Mouse (Mus musculus) MEL (cell line): Measurements from ENCODE around the gene Spink2. TPM values are rescaled to one million over a fixed set of nuclear protein-coding genes. Genes with fewer than 3 reads are reported as not detected.

ENCODE experiments used
- DNase-seq: peaks from one replicate; pipeline ENCODE4 v3.0.0; 2011; ENCODE audit warnings: low read depth, low spot score
- H3K27ac ChIP-seq: 2 replicates; pipeline ENCODE4 v1.5.1; 2012; ENCODE audit warnings: low read depth, mild to moderate bottlenecking, control low read depth, low read length, moderate library complexity; ENCODE audit not compliant: control insufficient read depth
- H3K27me3 ChIP-seq, 2 experiments: fragments of 150-350 bp in 1 of 2; sonication (generic) in 1 of 2; 2 replicates each; pipeline ENCODE4 v1.6.1; 2012; ENCODE audit warnings: low read length in 2 of 2, mild to moderate bottlenecking in 2 of 2, improper control_type of control experiment in 1 of 2, moderate library complexity in 1 of 2; ENCODE audit not compliant: insufficient read depth in 2 of 2, control insufficient read depth in 1 of 2
- H3K36me3 ChIP-seq, 2 experiments: 2 replicates each; pipeline ENCODE4 v1.6.1; 2012 to 2014; ENCODE audit warnings: low read length in 2 of 2, improper control_type of control experiment in 1 of 2, inconsistent platforms in 1 of 2, mild to moderate bottlenecking in 1 of 2; ENCODE audit not compliant: insufficient read depth in 2 of 2, control insufficient read depth in 1 of 2
- H3K4me1 ChIP-seq, 2 experiments: fragments of 150-350 bp in 1 of 2; sonication (generic) in 1 of 2; 2 replicates each; pipeline ENCODE4 v1.6.1; 2012; ENCODE audit warnings: low read length in 2 of 2, improper control_type of control experiment in 1 of 2, mild to moderate bottlenecking in 1 of 2; ENCODE audit not compliant: insufficient read depth in 2 of 2, control insufficient read depth in 1 of 2
- H3K4me3 ChIP-seq, 2 experiments: fragments of 150-350 bp in 1 of 2; sonication (generic) in 1 of 2; 2 replicates each; pipeline ENCODE4 v1.5.1; 2012; ENCODE audit warnings: low read depth in 2 of 2, low read length in 2 of 2, mild to moderate bottlenecking in 2 of 2, moderate library complexity in 2 of 2, control low read depth in 1 of 2, improper control_type of control experiment in 1 of 2; ENCODE audit not compliant: control insufficient read depth in 1 of 2, insufficient read depth in 1 of 2
- H3K79me2 ChIP-seq: 2 replicates; pipeline ENCODE4 v1.6.1; 2012; ENCODE audit warnings: mild to moderate bottlenecking, low read length, moderate library complexity; ENCODE audit not compliant: control insufficient read depth, poor library complexity, insufficient read depth
- H3K9ac ChIP-seq: 2 replicates; pipeline ENCODE4 v1.6.1; 2012; ENCODE audit warnings: low read depth, mild to moderate bottlenecking, control low read depth, low read length, moderate library complexity; ENCODE audit not compliant: control insufficient read depth, poor library complexity, severe bottlenecking
- H3K9me3 ChIP-seq: fragments of 150-350 bp; sonication (generic); replicated peaks from 2 replicates; pipeline ENCODE4 v1.6.1; 2012; ENCODE audit warnings: mild to moderate bottlenecking, low read length, improper control_type of control experiment, moderate library complexity; ENCODE audit not compliant: insufficient read depth
- BHLHE40 ChIP-seq: IDR thresholded peaks from 2 replicates; pipeline ENCODE4 v1.6.1; 2012; ENCODE audit warnings: low read depth, mild to moderate bottlenecking, inconsistent platforms, low read length, improper control_type of control experiment, borderline replicate concordance
- CHD2 ChIP-seq: IDR thresholded peaks from 2 replicates; pipeline ENCODE4 v1.6.1; 2011; ENCODE audit warnings: low read length, improper control_type of control experiment
- CTCF ChIP-seq, 3 experiments: IDR thresholded peaks in 2 of 3; conservative IDR thresholded peaks in 1 of 3; 2 replicates each; pipeline ENCODE4 v1.5.1; 2011 to 2012; ENCODE audit warnings: low read length in 3 of 3, low read depth in 2 of 3, mild to moderate bottlenecking in 2 of 3, improper control_type of control experiment in 1 of 3, inconsistent platforms in 1 of 3, mixed read lengths in 1 of 3, moderate library complexity in 1 of 3; ENCODE audit not compliant: control insufficient read depth in 1 of 3, insufficient read depth in 1 of 3, poor library complexity in 1 of 3, severe bottlenecking in 1 of 3
- E2F4 ChIP-seq: IDR thresholded peaks from 2 replicates; pipeline ENCODE4 v1.6.1; 2011; ENCODE audit warnings: low read depth, low read length, improper control_type of control experiment, borderline replicate concordance
- ELF1 ChIP-seq: IDR thresholded peaks from 2 replicates; pipeline ENCODE4 v1.6.1; 2014; ENCODE audit warnings: low read depth, mild to moderate bottlenecking, inconsistent platforms, low read length, improper control_type of control experiment, moderate library complexity
- ETS1 ChIP-seq: IDR thresholded peaks from 2 replicates; pipeline ENCODE4 v1.6.1; 2012; ENCODE audit warnings: low read depth, mild to moderate bottlenecking, inconsistent platforms, low read length, improper control_type of control experiment, moderate library complexity
- GATA1 ChIP-seq: IDR thresholded peaks from 2 replicates; pipeline ENCODE4 v1.6.1; 2011; ENCODE audit warnings: low read depth, low read length, improper control_type of control experiment
- HCFC1 ChIP-seq: IDR thresholded peaks from 2 replicates; pipeline ENCODE4 v1.6.1; 2012; ENCODE audit warnings: low read depth, mild to moderate bottlenecking, inconsistent platforms, low read length, improper control_type of control experiment, moderate library complexity
- JUND ChIP-seq: IDR thresholded peaks from 2 replicates; pipeline ENCODE4 v1.6.1; 2011; ENCODE audit warnings: low read depth, mild to moderate bottlenecking, improper control_type of control experiment, low read length
- KAT2A ChIP-seq: conservative IDR thresholded peaks from 2 replicates; pipeline ENCODE4 v1.6.1; 2012; ENCODE audit warnings: low read depth, low read length, improper control_type of control experiment, inconsistent platforms
- MAFK ChIP-seq: IDR thresholded peaks from 2 replicates; pipeline ENCODE4 v1.6.1; 2011; ENCODE audit warnings: low read depth, mild to moderate bottlenecking, low read length, improper control_type of control experiment, borderline replicate concordance
- MAX ChIP-seq: IDR thresholded peaks from 2 replicates; pipeline ENCODE4 v1.6.1; 2011; ENCODE audit warnings: low read length, improper control_type of control experiment
- MAZ ChIP-seq: IDR thresholded peaks from 2 replicates; pipeline ENCODE4 v1.6.1; 2012; ENCODE audit warnings: low read depth, mild to moderate bottlenecking, inconsistent platforms, low read length, improper control_type of control experiment
- MEF2A ChIP-seq: IDR thresholded peaks from 2 replicates; pipeline ENCODE4 v1.6.1; 2014; ENCODE audit warnings: low read depth, mild to moderate bottlenecking, inconsistent platforms, low read length, improper control_type of control experiment; ENCODE audit not compliant: poor library complexity, insufficient replicate concordance, severe bottlenecking; ENCODE audit errors: extremely low read depth
- MXI1 ChIP-seq: IDR thresholded peaks from 2 replicates; pipeline ENCODE4 v1.6.1; 2011; ENCODE audit warnings: mild to moderate bottlenecking, low read depth, low read length, improper control_type of control experiment
- MYB ChIP-seq: IDR thresholded peaks from 2 replicates; pipeline ENCODE4 v1.6.1; 2011; ENCODE audit warnings: mild to moderate bottlenecking, low read depth, low read length, improper control_type of control experiment
- MYC ChIP-seq: IDR thresholded peaks from 2 replicates; pipeline ENCODE4 v1.6.1; 2011; ENCODE audit warnings: low read depth, mild to moderate bottlenecking, low read length, improper control_type of control experiment, moderate library complexity
- NELFE ChIP-seq: IDR thresholded peaks from 2 replicates; pipeline ENCODE4 v1.6.1; 2011; ENCODE audit warnings: low read depth, low read length, improper control_type of control experiment
- NRF1 ChIP-seq: IDR thresholded peaks from 2 replicates; pipeline ENCODE4 v1.6.1; 2014; ENCODE audit warnings: low read depth, mild to moderate bottlenecking, inconsistent platforms, low read length, improper control_type of control experiment, moderate library complexity; ENCODE audit not compliant: poor library complexity, insufficient read depth, severe bottlenecking
- POLR2A ChIP-seq, 2 experiments: IDR thresholded peaks; 2 replicates each; pipeline ENCODE4 v1.6.1; 2011 to 2012; ENCODE audit warnings: low read length in 2 of 2, mild to moderate bottlenecking in 2 of 2, control low read depth in 1 of 2, improper control_type of control experiment in 1 of 2, low read depth in 1 of 2, moderate library complexity in 1 of 2; ENCODE audit not compliant: control insufficient read depth in 1 of 2, insufficient read depth in 1 of 2, poor library complexity in 1 of 2
- POLR2AphosphoS2 ChIP-seq: IDR thresholded peaks from 2 replicates; pipeline ENCODE4 v1.6.1; 2011; ENCODE audit warnings: low read length, improper control_type of control experiment
- POLR2AphosphoS5 ChIP-seq: IDR thresholded peaks from 2 replicates; pipeline ENCODE4 v1.6.1; 2012; ENCODE audit warnings: low read depth, borderline replicate concordance, mild to moderate bottlenecking, inconsistent platforms, low read length, moderate library complexity, mixed read lengths
- RCOR1 ChIP-seq: IDR thresholded peaks from 2 replicates; pipeline ENCODE4 v1.6.1; 2012; ENCODE audit warnings: low read depth, mild to moderate bottlenecking, inconsistent platforms, low read length, improper control_type of control experiment
- SIN3A ChIP-seq: IDR thresholded peaks from 2 replicates; pipeline ENCODE4 v1.6.1; 2012; ENCODE audit warnings: low read length, improper control_type of control experiment, inconsistent platforms
- SMC3 ChIP-seq: IDR thresholded peaks from 2 replicates; pipeline ENCODE4 v1.6.1; 2011; ENCODE audit warnings: low read depth, low read length, improper control_type of control experiment
- TAL1 ChIP-seq: IDR thresholded peaks from 2 replicates; pipeline ENCODE4 v1.6.1; 2012; ENCODE audit warnings: mild to moderate bottlenecking, inconsistent platforms, low read length, moderate library complexity, mixed read lengths
- TBP ChIP-seq: IDR thresholded peaks from 2 replicates; pipeline ENCODE4 v1.8.0; 2011; ENCODE audit warnings: low read depth, low read length, improper control_type of control experiment
- TCF12 ChIP-seq: IDR thresholded peaks from 2 replicates; pipeline ENCODE4 v1.6.1; 2014; ENCODE audit warnings: low read depth, mild to moderate bottlenecking, inconsistent platforms, low read length, improper control_type of control experiment, moderate library complexity
- UBTF ChIP-seq: IDR thresholded peaks from 2 replicates; pipeline ENCODE4 v1.6.1; 2012; ENCODE audit warnings: low read depth, mild to moderate bottlenecking, inconsistent platforms, low read length, improper control_type of control experiment, moderate library complexity, borderline replicate concordance; ENCODE audit not compliant: insufficient read depth
- USF1 ChIP-seq: IDR thresholded peaks from 2 replicates; pipeline ENCODE4 v1.6.1; 2014; ENCODE audit warnings: low read depth, mild to moderate bottlenecking, inconsistent platforms, low read length, improper control_type of control experiment, moderate library complexity
- USF2 ChIP-seq, 2 experiments: IDR thresholded peaks; 2 replicates each; pipeline ENCODE4 v1.6.1; 2011 to 2012; ENCODE audit warnings: improper control_type of control experiment in 2 of 2, low read length in 2 of 2, borderline replicate concordance in 1 of 2, inconsistent platforms in 1 of 2, low read depth in 1 of 2, mild to moderate bottlenecking in 1 of 2; ENCODE audit not compliant: insufficient read depth in 1 of 2
- ZC3H11A ChIP-seq: IDR thresholded peaks from 2 replicates; pipeline ENCODE4 v1.6.1; 2012; ENCODE audit warnings: low read depth, mild to moderate bottlenecking, inconsistent platforms, low read length, improper control_type of control experiment
- ZKSCAN1 ChIP-seq: IDR thresholded peaks from 2 replicates; pipeline ENCODE4 v1.6.1; 2012; ENCODE audit warnings: low read depth, mild to moderate bottlenecking, inconsistent platforms, low read length, improper control_type of control experiment, moderate library complexity
- ZMIZ1 ChIP-seq: IDR thresholded peaks from 2 replicates; pipeline ENCODE4 v1.6.1; 2012; ENCODE audit warnings: low read depth, mild to moderate bottlenecking, inconsistent platforms, low read length, improper control_type of control experiment, moderate library complexity
- ZNF384 ChIP-seq: IDR thresholded peaks from 2 replicates; pipeline ENCODE4 v1.6.1; 2012; ENCODE audit warnings: low read depth, mild to moderate bottlenecking, inconsistent platforms, low read length, improper control_type of control experiment
- polyA plus RNA-seq, 2 experiments: library from polyadenylated mRNA; stranded (reverse) in 1 of 2; unstranded in 1 of 2; fragments of >175 nt in 1 of 2; fragments of >200 nt in 1 of 2; gene quantifications; 2 replicates each; pipeline versions ENCODE4 v1.2.1 to v1.2.4; 2012; ENCODE audit warnings: low replicate concordance in 2 of 2, low read depth in 1 of 2; ENCODE audit not compliant: insufficient read length in 2 of 2, insufficient read depth in 1 of 2, missing spikeins in 1 of 2
- total RNA-seq: library from RNA; depleted of rRNA; stranded (reverse); fragments of 300-350 nt; gene quantifications from 2 replicates; pipeline ENCODE4 v1.2.3, GENCODE M21; 2012

The Spink2 gene
- total and polyA plus RNA-seq, 3 experiments: not detected

DNA sequence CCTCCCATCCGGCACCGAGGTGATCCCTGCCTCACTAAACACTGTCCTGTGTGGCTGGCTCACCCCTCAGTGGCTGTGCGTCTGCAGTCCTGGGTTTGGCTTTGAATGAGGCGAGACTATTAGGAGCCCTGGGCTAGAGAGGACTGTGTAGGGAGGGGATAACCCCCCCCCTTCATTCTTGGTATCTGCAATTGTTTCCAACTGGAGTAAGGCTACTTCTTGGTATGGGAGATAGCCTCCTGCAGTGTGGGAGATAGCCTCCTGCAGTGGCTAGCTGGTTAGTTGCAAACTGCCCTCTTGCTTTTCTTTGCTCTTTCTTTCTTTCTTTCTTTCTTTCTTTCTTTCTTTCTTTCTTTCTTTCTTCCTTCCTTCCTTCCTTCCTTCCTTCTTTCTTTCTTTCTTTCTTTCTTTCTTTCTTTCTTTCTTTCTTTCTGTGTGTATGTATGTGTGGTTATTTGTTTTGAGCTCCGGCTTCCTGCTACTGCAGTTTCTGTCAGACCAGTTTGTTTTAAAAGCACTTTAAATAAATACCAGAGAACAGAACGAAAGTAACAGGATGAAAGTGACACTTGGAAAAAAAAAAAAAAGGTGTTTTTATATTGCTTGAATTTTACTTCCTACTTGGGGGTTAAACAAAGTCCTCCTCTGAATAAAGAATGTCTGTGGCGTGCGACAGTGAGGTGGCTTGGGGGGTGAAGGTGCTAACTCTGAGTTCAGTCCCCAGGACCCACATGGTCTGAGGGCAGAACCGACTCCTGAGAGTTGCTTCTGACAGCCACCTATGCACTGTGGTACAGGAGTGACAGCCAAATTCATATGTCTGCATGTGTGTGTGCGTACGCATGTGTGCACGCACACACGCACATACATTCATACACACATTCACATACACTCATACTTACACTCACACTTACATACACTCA, 45.3 kb downstream of the Spink2 start:
- peak overlapping the region in 1 of 2 experiments; percentile 30; a peak in 2 of 4 replicates for H3K4me3 ChIP-seq
- H3K27ac ChIP-seq: peak overlapping the region; percentile 16; the same call in 1 of the 2 replicates
- H3K9ac ChIP-seq: peak overlapping the region; percentile 2; the same call in 1 of the 2 replicates
- TF ChIP-seq UBTF (no peak), SIN3A (peak; percentile 27; the same call in 1 of the 2 replicates), GATA1 (peak; percentile 85), TAL1 (peak; percentile 78), POLR2AphosphoS2 (no peak), ETS1 (peak; percentile 74), ZC3H11A (no peak), HCFC1 (no peak), USF1 (no peak), MAX (no peak), MYB (peak; percentile 28; the same call in 1 of the 2 replicates), NRF1 (no peak), POLR2A (IDR thresholded peaks at IDR 0.05; ENCODE audit: control insufficient read depth in 1 of 2, insufficient read depth in 1 of 2, low read depth in 1 of 2, low read length in 2 of 2, poor library complexity in 1 of 2) (no peak), ELF1 (no peak), MAFK (no peak), JUND (no peak), TCF12 (peak; percentile 93), MYC (no peak), TBP (no peak), MXI1 (no peak), USF2 (IDR thresholded peaks at IDR 0.05; ENCODE audit: borderline replicate concordance in 1 of 2, insufficient read depth in 1 of 2, low read depth in 1 of 2, low read length in 2 of 2) (no peak), CHD2 (no peak), E2F4 (no peak), NELFE (no peak), RCOR1 (peak; percentile 39; the same call in 1 of the 2 replicates), BHLHE40 (no peak), SMC3 (no peak), POLR2AphosphoS5 (no peak), CTCF (IDR thresholded peaks at IDR 0.05 in 2 of 3, conservative IDR thresholded peaks at IDR 0.05 in 1 of 3; ENCODE audit: control insufficient read depth in 1 of 3, insufficient read depth in 1 of 3, low read depth in 2 of 3, low read length in 3 of 3, poor library complexity in 1 of 3, severe bottlenecking in 1 of 3) (no peak), ZMIZ1 (no peak), MEF2A (no peak), MAZ (peak; percentile 74; the same call in 1 of the 2 replicates), KAT2A (no peak), ZKSCAN1 (no peak), ZNF384 (no peak)

More for the DNA sequence above, 45.3 kb downstream of the Spink2 start:
- H3K9me3 ChIP-seq: no peaks in the 10 kb centered on the region
- peaks cover 0 to 15% of the 10 kb centered on the region in 2 experiments; a peak in 2 of 4 replicates for H3K36me3 ChIP-seq
- no peaks in the 10 kb centered on the region for H3K27me3 ChIP-seq
- no peaks in the 10 kb centered on the region for H3K79me2 ChIP-seq
- H3K4me1 ChIP-seq: peaks cover 12 to 21% of the 10 kb centered on the region in 2 experiments
- peak; percentile 76 for DNase-seq
